ENCODE assay signal across 8 mouse cellular contexts in genomic region chr6:108064918-108065526, GRCm38 (mm10). TPM values are rescaled to one million over a fixed set of nuclear protein-coding genes. Genes with fewer than 3 reads are reported as not detected.
DNase-seq lines count a peak whose midpoint lies in the region; ATAC-seq and TF ChIP-seq lines count a peak whose summit lies in the region.

Gene Setmar (plus strand): TSS chr6:108065045.

- peak within 1 kb of the TSS; percentile 58 for H3K9ac ChIP-seq in forebrain, postnatal 0 days
- H3K9ac ChIP-seq in lung, embryonic 15.5 days, result peak within 1 kb of the TSS; percentile 65

- peak; percentile 61 for DNase-seq in G1E (ENCODE audit: low spot score)
- DNase-seq in cerebellum, adult 18-20 months, result peak; percentile 99
- peak; percentile 98 for DNase-seq in forebrain, postnatal 0 days
- peak; percentile 98 for DNase-seq in heart, postnatal 4 days
- peak; percentile 94 to 96 for DNase-seq in layer of hippocampus, adult 8-10 months (ENCODE audit: low spot score in 2 of 2)
- DNase-seq in ovary, adult 18-20 months (ENCODE audit: low spot score), result peak; percentile 92
- peak; percentile 96 for DNase-seq in thymus, postnatal 0 days (ENCODE audit: low spot score)

- peak within 1 kb of the TSS; percentile 70 for H3K4me3 ChIP-seq in G1E (ENCODE audit: low read depth, low read length)
- H3K4me3 ChIP-seq in forebrain, postnatal 0 days (ENCODE audit: low read depth, low read length), result peak within 1 kb of the TSS; percentile 45
- H3K4me3 ChIP-seq in lung, embryonic 15.5 days, result peak within 1 kb of the TSS; percentile 59

- no peak for TF ChIP-seq CTCF in G1E (IDR thresholded peaks at IDR 0.05; ENCODE audit: low read depth, low read length)
- TF ChIP-seq CTCF in forebrain, postnatal 0 days (IDR thresholded peaks at IDR 0.05; ENCODE audit: low read depth), result peak; percentile 50

- peak within 1 kb of the TSS; percentile 89 for H3K27ac ChIP-seq in forebrain, postnatal 0 days (ENCODE audit: low read depth, low read length)
- peak within 1 kb of the TSS; percentile 91 for H3K27ac ChIP-seq in lung, embryonic 15.5 days

- H3K4me1 ChIP-seq in G1E (ENCODE audit: insufficient read depth, low read depth, low read length), result peaks cover 10% of the 10 kb centered on the region; the same call in 1 of the 2 replicates
- H3K4me1 ChIP-seq in forebrain, postnatal 0 days (ENCODE audit: insufficient read depth), result no peaks in the 10 kb centered on the region
- H3K4me1 ChIP-seq in lung, embryonic 15.5 days, result no peaks in the 10 kb centered on the region

- H3K4me2 ChIP-seq in forebrain, postnatal 0 days (ENCODE audit: low read depth), result peak within 1 kb of the TSS; percentile 63
- peak within 1 kb of the TSS; percentile 73 for H3K4me2 ChIP-seq in lung, embryonic 15.5 days

- no peaks in the 10 kb centered on the region for H3K36me3 ChIP-seq in G1E (replicated peaks)
- H3K36me3 ChIP-seq in forebrain, postnatal 0 days (ENCODE audit: insufficient read depth), result no peaks in the 10 kb centered on the region
- H3K36me3 ChIP-seq in lung, embryonic 15.5 days, result no peaks in the 10 kb centered on the region

- no peaks in the 10 kb centered on the region for H3K27me3 ChIP-seq in G1E (ENCODE audit: insufficient read depth, low read length)
- no peaks in the 10 kb centered on the region for H3K27me3 ChIP-seq in forebrain, postnatal 0 days (ENCODE audit: insufficient read depth, low read length)
- no peaks in the 10 kb centered on the region for H3K27me3 ChIP-seq in lung, embryonic 15.5 days

- no peaks in the 10 kb centered on the region for H3K9me3 ChIP-seq in G1E (replicated peaks)
- H3K9me3 ChIP-seq in forebrain, postnatal 0 days (ENCODE audit: low read length), result no peaks in the 10 kb centered on the region
- no peaks in the 10 kb centered on the region for H3K9me3 ChIP-seq in lung, embryonic 15.5 days

- ATAC-seq in G1E (ENCODE audit: extremely low read depth, insufficient number of reproducible peaks, low FRiP score, poor library complexity, severe bottlenecking), result peak; percentile 90
- ATAC-seq in forebrain, postnatal 0 days, result peak; percentile 96
- peak; percentile 98 for ATAC-seq in lung, embryonic 15.5 days (ENCODE audit: borderline replicate concordance, extremely low read depth, low FRiP score, low TSS enrichment)

- 4% methylated on average over 23 of the region's 24 CpGs for WGBS in forebrain, postnatal 0 days
- under 1% methylated on average over 24 of the region's 24 CpGs for WGBS in lung, embryonic 15.5 days

RNA-seq across cellular contexts. Expression of gene Setmar, which starts in this region (rescaled TPM):
- total RNA-seq in G1E (2014; fragmentation: Nextera tagmentation) (4.8 and 7.5 TPM in 2 replicates), G1E (2017) (4.4 and 4.6 TPM in 2 replicates)
- 0.21 and 0.25 TPM in 2 replicates for polyA plus RNA-seq in G1E (2012)
- 3.8 and 6.9 TPM in 2 replicates for total RNA-seq in forebrain, postnatal 0 days (2014; rRNA removed)
- 2.4 and 3.3 TPM in 2 replicates for polyA plus RNA-seq in forebrain, postnatal 0 days (2015; fragmentation: Nextera tagmentation; extraction: Ambion mirVana)
- 1 to 10 TPM; 4.2 to 4.6 TPM for total RNA-seq in heart, postnatal 4 days (2021)
- 10 to 100 TPM in 1 of 4 experiments, 1 to 10 TPM in 3; 7.2 to 12.2 (median 9.9) TPM for total RNA-seq in layer of hippocampus, adult 8-10 months (2022)
- polyA plus RNA-seq in lung, embryonic 15.5 days (2015; fragmentation: Nextera tagmentation; extraction: Ambion mirVana), result 7.5 and 8.0 TPM in 2 replicates
- polyA plus RNA-seq in thymus, postnatal 0 days (2015; fragmentation: Nextera tagmentation; extraction: Ambion mirVana), result 6.0 and 6.1 TPM in 2 replicates

Comparison
In these comparisons a context has a peak if more than half of its experiments do, and no peak if none do; other contexts are left out.
1. Peak in every context shown above with its lines: DNase-seq, ATAC-seq, H3K4me3 ChIP-seq and H3K27ac ChIP-seq.